In the genomic region with DNA sequence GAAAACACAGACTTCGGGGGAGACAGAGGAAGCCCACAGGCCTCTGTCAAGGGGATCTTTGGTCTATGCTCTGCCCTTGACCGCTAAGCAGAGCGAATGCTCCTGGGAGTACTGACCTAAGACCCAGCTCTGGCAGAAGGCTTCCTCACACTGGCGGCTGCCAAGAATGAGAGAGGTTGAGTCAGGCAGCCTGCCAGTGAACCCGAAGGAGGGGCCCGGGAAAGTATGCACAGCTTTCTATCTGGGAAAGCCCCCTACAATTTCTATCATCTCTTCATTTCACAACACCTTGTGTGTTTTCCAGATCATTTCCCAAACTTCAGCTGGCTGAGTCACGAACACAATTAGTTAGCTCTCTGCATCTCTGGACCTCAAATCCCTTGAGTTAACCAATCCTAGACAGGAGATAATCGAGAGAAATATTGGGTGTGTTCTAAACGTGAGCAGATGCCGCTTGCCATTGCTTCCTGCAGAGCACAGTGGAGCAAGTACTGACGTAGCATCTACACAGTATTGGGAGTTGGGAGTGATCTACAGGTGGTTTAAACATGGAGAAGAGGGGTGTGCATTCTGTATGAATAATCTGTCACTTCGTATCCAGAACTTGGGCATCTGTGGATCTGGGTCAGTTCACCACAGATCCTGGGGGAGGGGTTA, we compare ENCODE assay signal across 8 mouse cellular contexts. TPM values are rescaled to one million over a fixed set of nuclear protein-coding genes. Genes with fewer than 3 reads are reported as not detected.
DNase-seq lines count a peak whose midpoint lies in the region; ATAC-seq lines count a peak whose summit lies in the region.

No protein-coding gene starts in this region.

- DNase-seq in testis, postnatal 10 days (ENCODE audit: low spot score), result peak; percentile 66
- no peak for DNase-seq in testis, postnatal 14 days (ENCODE audit: low spot score)
- peak; percentile 73 for DNase-seq in heart, adult 8-10 months (ENCODE audit: low spot score)
- DNase-seq in kidney, postnatal 14 days, result peak; percentile 85
- DNase-seq in skeletal muscle tissue, adult 2 months (ENCODE audit: low read depth, low spot score), result peak; percentile 52
- no peak for DNase-seq in cerebellum, postnatal 36 days
- DNase-seq in layer of hippocampus, postnatal 25 days (ENCODE audit: extremely low spot score in 1 of 2, low spot score in 1 of 2), result no peak

- no peak for ATAC-seq in granulocyte monocyte progenitor cell, adult 5-6 weeks (replicated peaks; ENCODE audit: poor library complexity, severe bottlenecking)

RNA-seq across cellular contexts. Expression of a gene that starts 9.8 kb away (rescaled TPM):
- 10 to 100 TPM; 27.6 to 35.3 (median 32.6) TPM for total RNA-seq in heart, adult 8-10 months (2022)
- 10 to 100 TPM; 23.8 TPM for total RNA-seq in layer of hippocampus, postnatal 25 days (2021)
- total RNA-seq in granulocyte monocyte progenitor cell, adult 5-6 weeks (2014; fragmentation: Nextera tagmentation), result 130 and 164 TPM in 2 replicates
- 115 and 139 TPM in 2 replicates for total RNA-seq in granulocyte monocyte progenitor cell, adult 5-6 weeks (2017)

RNA-seq across cellular contexts. Expression of a gene that starts 28.8 kb away (rescaled TPM):
- not detected for total RNA-seq in heart, adult 8-10 months (2022)
- total RNA-seq in layer of hippocampus, postnatal 25 days (2021), result not detected
- total RNA-seq in granulocyte monocyte progenitor cell, adult 5-6 weeks (2014; fragmentation: Nextera tagmentation), result not detected in 2 replicates
- total RNA-seq in granulocyte monocyte progenitor cell, adult 5-6 weeks (2017), result not detected in 2 replicates

RNA-seq across cellular contexts. Expression of a gene that starts 43.2 kb away (rescaled TPM):
- total RNA-seq in heart, adult 8-10 months (2022), result 100 to 1,000 TPM; 116 to 131 (median 129) TPM
- total RNA-seq in layer of hippocampus, postnatal 25 days (2021), result 10 to 100 TPM in 1 of 2 experiments, 1 to 10 TPM in 1; 9.7 to 11.2 TPM
- 36.6 and 48.8 TPM in 2 replicates for total RNA-seq in granulocyte monocyte progenitor cell, adult 5-6 weeks (2014; fragmentation: Nextera tagmentation)
- 41.3 and 45.8 TPM in 2 replicates for total RNA-seq in granulocyte monocyte progenitor cell, adult 5-6 weeks (2017)

Comparison
In these comparisons a context has a peak if more than half of its experiments do, and no peak if none do; other contexts are left out.
1. DNase-seq: peak in testis, postnatal 10 days (single experiment), heart, adult 8-10 months (single experiment), kidney, postnatal 14 days (single experiment) and skeletal muscle tissue, adult 2 months (single experiment); none in testis, postnatal 14 days (single experiment), cerebellum, postnatal 36 days (0 of 2) and layer of hippocampus, postnatal 25 days (0 of 2).